Mouse (Mus musculus) hematopoietic stem cell, adult 5-6 weeks (primary cell): ENCODE data around the gene Mapk6. TPM values are rescaled to one million over a fixed set of nuclear protein-coding genes. Genes with fewer than 3 reads are reported as not detected.

Source experiments
- ATAC-seq, 2 experiments: fragments of 125-278 bp in 1 of 2; replicated peaks in 1 of 2; 2 replicates each; pipeline ENCODE4 v1.8.0; 2016 to 2017; ENCODE audit warnings: inconsistent platforms in 2 of 2, mild to moderate bottlenecking in 2 of 2, moderate number of reproducible peaks in 2 of 2, low read depth in 1 of 2, moderate TSS enrichment in 1 of 2; ENCODE audit not compliant: low FRiP score in 2 of 2, poor library complexity in 2 of 2, severe bottlenecking in 2 of 2, insufficient read depth in 1 of 2, low TSS enrichment in 1 of 2
- total RNA-seq: library from RNA; stranded (forward); fragments of 172-1452, 232-1000 nt; gene quantifications from 2 replicates; pipeline ENCODE4 v1.2.3, GENCODE M21; 2017

The Mapk6 gene
- total RNA-seq, 1 experiment from 2014 or later = 75.8 TPM

- ATAC-seq = no peak
Measured at GRCm38 (mm10) chr9:75355783-75356182, 54.0 kb downstream of the Mapk6 start.

GRCm38 (mm10) chr9:75353094-75353493 is 56.7 kb downstream of the Mapk6 start:
- no peak for ATAC-seq

- no peak for ATAC-seq
Measured at GRCm38 (mm10) chr9:75348641-75349040, 61.2 kb downstream of the Mapk6 start.

GRCm38 (mm10) chr9:75348066-75348465 is 61.7 kb downstream of the Mapk6 start:
- no peak for ATAC-seq

GRCm38 (mm10) chr9:75347458-75347857 is 62.3 kb downstream of the Mapk6 start, which contains the start of gene Bcl2l10:
Gene Bcl2l10 (plus strand): TSS chr9:75347758.
- ATAC-seq = no peak

- ATAC-seq = peak; percentile 37 to 69; a peak in 2 of 4 replicates
Measured at GRCm38 (mm10) chr9:75342433-75342832, 67.4 kb downstream of the Mapk6 start.

GRCm38 (mm10) chr9:75338016-75338415 is 71.8 kb downstream of the Mapk6 start:
- no peak for ATAC-seq

GRCm38 (mm10) chr9:75334440-75334839 is 75.4 kb downstream of the Mapk6 start:
- no peak for ATAC-seq

- no peak for ATAC-seq
Measured at GRCm38 (mm10) chr9:75330821-75331220, 79.0 kb downstream of the Mapk6 start.

GRCm38 (mm10) chr9:75328047-75328446 is 81.8 kb downstream of the Mapk6 start:
- ATAC-seq = no peak

GRCm38 (mm10) chr9:75322099-75322885 is 87.5 kb downstream of the Mapk6 start:
- ATAC-seq = no peak

GRCm38 (mm10) chr9:75319365-75319764 is 90.4 kb downstream of the Mapk6 start:
- ATAC-seq = no peak

Other genes with a start within 250 kb of the Mapk6 start
- gene Myo5c, start 178.0 kb downstream of the Mapk6 start, total RNA-seq = 12.1 and 12.6 TPM in 2 replicates
- 6.5 and 8.4 TPM in 2 replicates for gene Gnb5, start 103.7 kb downstream of the Mapk6 start, total RNA-seq
- not detected in 2 replicates for gene Bcl2l10, start 62.2 kb downstream of the Mapk6 start, total RNA-seq
- gene Leo1, start 31.5 kb upstream of the Mapk6 start, total RNA-seq = 44.0 and 54.1 TPM in 2 replicates
- 103 and 104 TPM in 2 replicates for gene Tmod3, start 149.7 kb upstream of the Mapk6 start, total RNA-seq
- not detected in 2 replicates for gene Tmod2, start 201.3 kb upstream of the Mapk6 start, total RNA-seq
- 13.0 and 14.2 TPM in 2 replicates for gene Lysmd2, start 215.7 kb upstream of the Mapk6 start, total RNA-seq